Comparison of ENCODE assay signal across 19 mouse cellular contexts in genomic region chr5:77028034-77028433, GRCm38 (mm10). TPM values are rescaled to one million over a fixed set of nuclear protein-coding genes. Genes with fewer than 3 reads are reported as not detected.
"Had no signal": no experiment of that assay in that cellular context is flagged by ENCODE, and none has a peak within 500 bp of the region (broad histone marks: within the 10 kb centered on the region; RNA-seq: fewer than 3 reads in every experiment).

No protein-coding gene starts in this region.

- H3K36me3 ChIP-seq: limb, embryonic 15.5 days; neural tube, embryonic 15.5 days had no signal

- H3K4me3 ChIP-seq: limb, embryonic 15.5 days; myocyte; neural tube, embryonic 15.5 days had no signal

- H3K9me3 ChIP-seq: limb, embryonic 15.5 days; neural tube, embryonic 15.5 days had no signal

- DNase-seq: kidney, adult 2 months; kidney, postnatal 25 days; lung, embryonic 14.5 days; lung, postnatal 10 days; midbrain, embryonic 14.5 days; right cerebral cortex, adult 18-20 months; thymus, postnatal 4 days had no signal

- H3K4me1 ChIP-seq: limb, embryonic 15.5 days; neural tube, embryonic 15.5 days had no signal

- H3K4me2 ChIP-seq: limb, embryonic 15.5 days; lung, embryonic 14.5 days; neural tube, embryonic 15.5 days had no signal

- H3K27me3 ChIP-seq: limb, embryonic 15.5 days; neural tube, embryonic 15.5 days had no signal

- H3K9ac ChIP-seq: limb, embryonic 15.5 days; lung, embryonic 14.5 days; neural tube, embryonic 15.5 days had no signal

- ATAC-seq: intestine, embryonic 16.5 days had no signal

- H3K27ac ChIP-seq: limb, embryonic 15.5 days; macrophage; neural tube, embryonic 15.5 days; stomach, postnatal 0 days had no signal

RNA-seq across cellular contexts. Expression of gene Thegl, which starts 12.2 kb away (rescaled TPM):
- polyA plus RNA-seq: kidney, adult 2 months; limb, embryonic 11.5 days; macrophage; myocyte had no signal

RNA-seq across cellular contexts. Expression of gene Arl9, which starts 24.2 kb away (rescaled TPM):
- total RNA-seq: layer of hippocampus, postnatal 25 days; left cerebral cortex, adult 8-10 months; left cerebral cortex, postnatal 25 days had no signal
- polyA plus RNA-seq: intestine, embryonic 16.5 days; kidney, embryonic 16.5 days; limb, embryonic 11.5 days; limb, embryonic 15.5 days; macrophage; midbrain, embryonic 14.5 days; myocyte; neural tube, embryonic 11.5 days; stomach, postnatal 0 days had no signal
